Mouse (Mus musculus) liver, postnatal 0 days (tissue): Measurements from ENCODE around the gene Thbs2. TPM values are rescaled to one million over a fixed set of nuclear protein-coding genes. Genes with fewer than 3 reads are reported as not detected.

Source experiments
- ATAC-seq: fragments of 200-750 bp; cut with Nextera tagmentation; 2 replicates; pipeline ENCODE4 v1.8.0; 2017; ENCODE audit warnings: mild to moderate bottlenecking, moderate library complexity
- DNase-seq: peaks from one replicate; pipeline ENCODE4 v3.0.0-alpha.2; 2016
- H3K27ac ChIP-seq: fragments of 300-500 bp; sonication (generic); 2 replicates; pipeline ENCODE4 v1.5.1; 2014; ENCODE audit warnings: antibody characterized with exemption, moderate library complexity, mild to moderate bottlenecking, low read depth
- H3K27me3 ChIP-seq: fragments of 300-500 bp; sonication (generic); 2 replicates; pipeline ENCODE4 v1.6.1; 2014; ENCODE audit warnings: low read length, control low read depth, mixed read lengths; ENCODE audit not compliant: insufficient read depth
- H3K36me3 ChIP-seq: fragments of 300-500 bp; sonication (generic); replicated peaks from 2 replicates; pipeline ENCODE4 v1.6.1; 2014; ENCODE audit warnings: mild to moderate bottlenecking, control low read depth, low read length, moderate library complexity, mixed read lengths; ENCODE audit not compliant: insufficient read depth
- H3K4me1 ChIP-seq: fragments of 300-500 bp; sonication (generic); 2 replicates; pipeline ENCODE4 v1.6.1; 2014; ENCODE audit warnings: antibody characterized with exemption, mild to moderate bottlenecking, control low read depth; ENCODE audit not compliant: insufficient read depth
- H3K4me2 ChIP-seq: fragments of 300-500 bp; sonication (generic); 2 replicates; pipeline ENCODE4 v1.6.1; 2014; ENCODE audit warnings: low read depth, mild to moderate bottlenecking, low read length, moderate library complexity, mixed read lengths
- H3K4me3 ChIP-seq: fragments of 300-500 bp; sonication (generic); 2 replicates; pipeline ENCODE4 v1.5.1; 2014; ENCODE audit warnings: low read depth, low read length
- H3K9ac ChIP-seq: fragments of 300-500 bp; sonication (generic); replicated peaks from 2 replicates; pipeline ENCODE4 v1.6.1; 2014; ENCODE audit warnings: mild to moderate bottlenecking, moderate library complexity
- H3K9me3 ChIP-seq: fragments of 300-500 bp; sonication (generic); 2 replicates; pipeline ENCODE4 v1.6.1; 2016; ENCODE audit warnings: mild to moderate bottlenecking, control low read depth, low read length, mixed read lengths
- CTCF ChIP-seq: sonication (generic); IDR thresholded peaks from 2 replicates; pipeline ENCODE4 v1.5.1; 2016; ENCODE audit warnings: antibody characterized with exemption, low read depth
- EP300 ChIP-seq: IDR thresholded peaks from 2 replicates; pipeline ENCODE4 v1.6.1; 2016; ENCODE audit warnings: antibody characterized with exemption, low read depth, mild to moderate bottlenecking
- WGBS: fragments of 180-500 bp; shearing (Covaris S2); extraction: QIAGEN DNeasy Blood & Tissue Kit; methylation state at CpG from one replicate; pipeline ENCODE4 v1.1.7; 2014; ENCODE audit not compliant: insufficient replicate concordance; 5-methylcytosine and 5-hydroxymethylcytosine counted together
- polyA plus RNA-seq: library from polyadenylated mRNA; unstranded; fragments of >200 nt; fragmentation: Nextera tagmentation; extraction: Ambion mirVana; gene quantifications from 2 replicates; pipeline ENCODE4 v1.2.1, GENCODE M21; 2015

Thbs2 gene
- polyA plus RNA-seq, 1 experiment from 2014 or later, result 2.4 TPM

DNA sequence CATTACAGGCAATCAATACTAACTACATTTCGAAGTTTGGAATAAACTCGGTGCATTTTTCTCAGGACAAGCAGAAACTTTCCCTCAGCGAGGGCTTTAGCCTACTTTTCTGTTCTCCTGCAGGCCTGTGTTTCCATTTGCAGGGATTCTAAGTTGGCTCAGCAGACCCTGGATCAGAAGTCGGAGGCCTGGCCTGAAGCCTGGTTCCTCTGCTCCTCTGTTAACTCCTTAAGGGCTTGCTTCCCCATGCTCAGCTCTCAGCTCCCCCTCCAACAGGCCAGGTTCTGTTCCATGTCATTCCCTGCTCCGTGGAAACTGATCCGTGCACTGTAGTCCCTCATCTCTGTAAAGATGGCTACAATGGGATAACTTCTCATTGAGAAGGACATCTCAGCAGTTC is 2.1 kb downstream of the Thbs2 start:
- Histone ChIP-seq H3K27ac (no peak overlapping the region), H3K4me2 (no peak overlapping the region), H3K36me3 (no peaks in the 10 kb centered on the region), H3K9me3 (no peaks in the 10 kb centered on the region), H3K27me3 (no peaks in the 10 kb centered on the region), H3K4me1 (no peaks in the 10 kb centered on the region), H3K9ac (no peak overlapping the region), H3K4me3 (no peak overlapping the region)
- 53% methylated on average over 6 of the region's 6 CpGs for WGBS
- TF ChIP-seq CTCF (no peak), EP300 (no peak)
- DNase-seq (no peak), ATAC-seq (no peak)

DNA sequence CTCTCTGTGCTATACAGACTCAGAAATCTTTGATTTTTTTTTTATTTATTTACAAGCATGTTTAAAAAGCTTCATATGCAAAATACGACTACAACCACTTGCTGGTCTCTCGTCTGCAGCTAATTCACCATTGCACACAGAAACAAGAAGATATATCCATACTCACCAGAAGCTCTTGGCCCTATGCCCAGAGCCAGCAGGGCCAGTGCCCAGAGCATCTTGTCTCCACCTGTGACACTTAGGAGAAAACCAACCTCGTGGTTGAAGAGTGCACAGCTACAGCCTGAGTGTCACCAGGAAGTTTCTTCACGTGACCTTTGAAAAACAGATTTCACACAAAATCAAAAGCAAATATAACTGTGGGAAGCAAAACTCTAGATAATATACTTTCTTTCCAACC is 2.8 kb downstream of the Thbs2 start:
- H3K27ac ChIP-seq, result no peak overlapping the region
- no peaks in the 10 kb centered on the region for H3K36me3 ChIP-seq
- no peak overlapping the region for H3K9ac ChIP-seq
- TF ChIP-seq CTCF (no peak), EP300 (no peak)
- DNase-seq (no peak), ATAC-seq (no peak)
- no peak overlapping the region for H3K4me2 ChIP-seq
- H3K9me3 ChIP-seq, result no peaks in the 10 kb centered on the region
- WGBS, result 55% methylated on average over 4 of the region's 4 CpGs
- H3K27me3 ChIP-seq, result no peaks in the 10 kb centered on the region
- no peaks in the 10 kb centered on the region for H3K4me1 ChIP-seq
- no peak overlapping the region for H3K4me3 ChIP-seq

DNA sequence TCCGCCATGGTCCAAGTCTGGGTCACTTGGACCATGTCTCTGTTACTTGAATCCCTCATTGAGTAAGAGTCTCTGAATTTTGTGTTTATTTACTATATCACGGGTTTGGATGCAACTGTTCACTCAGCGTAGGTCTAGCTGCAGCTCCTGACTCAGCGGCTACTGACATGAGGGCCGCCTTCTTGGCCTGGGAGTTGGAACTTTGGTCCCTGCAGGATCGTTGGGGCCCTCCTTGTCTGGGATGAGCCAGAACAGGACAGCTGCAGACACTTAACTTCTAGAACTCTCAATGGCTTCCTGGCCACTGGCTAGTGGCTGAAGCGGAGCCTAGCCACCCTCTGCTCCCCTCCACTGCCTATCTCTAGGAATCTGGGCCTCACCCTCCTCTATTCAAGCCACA is 11.2 kb downstream of the Thbs2 start:
- WGBS, result 68% methylated on average over 7 of the region's 7 CpGs
- TF ChIP-seq CTCF, result no peak
- no peak for TF ChIP-seq EP300

DNA sequence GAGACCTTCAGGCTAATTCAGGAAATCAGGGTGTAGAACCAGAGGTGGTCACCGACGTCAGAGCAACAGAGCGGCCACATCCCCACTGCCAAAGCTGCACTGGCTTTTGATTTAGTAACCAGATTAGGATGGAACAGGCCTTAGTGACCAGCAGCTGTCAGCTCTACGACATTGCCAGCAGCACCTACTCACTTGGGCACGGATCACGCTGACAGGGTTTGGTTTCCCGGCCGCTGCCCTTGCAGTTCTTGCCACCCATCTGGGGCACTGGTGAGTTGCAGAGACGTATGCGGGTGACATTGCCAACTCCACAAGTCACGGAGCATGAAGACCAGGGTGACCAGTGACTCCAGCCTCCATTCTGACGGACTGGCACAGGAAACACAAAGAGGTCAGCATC is 13.0 kb downstream of the Thbs2 start:
- DNase-seq (no peak), ATAC-seq (no peak)
- no peak overlapping the region for H3K9ac ChIP-seq
- no peak overlapping the region for H3K4me3 ChIP-seq
- no peak overlapping the region for H3K27ac ChIP-seq
- H3K4me2 ChIP-seq, result no peak overlapping the region
- TF ChIP-seq CTCF (no peak), EP300 (no peak)
- no peaks in the 10 kb centered on the region for H3K4me1 ChIP-seq
- H3K36me3 ChIP-seq, result no peaks in the 10 kb centered on the region
- 83% methylated on average over 12 of the region's 12 CpGs for WGBS
- H3K9me3 ChIP-seq, result no peaks in the 10 kb centered on the region
- H3K27me3 ChIP-seq, result no peaks in the 10 kb centered on the region

More for the DNA sequence above, 11.2 kb downstream of the Thbs2 start:
- no peak overlapping the region for H3K4me3 ChIP-seq
- H3K4me1 ChIP-seq, result no peaks in the 10 kb centered on the region
- H3K9ac ChIP-seq, result no peak overlapping the region
- no peak overlapping the region for H3K27ac ChIP-seq
- H3K9me3 ChIP-seq, result no peaks in the 10 kb centered on the region
- H3K36me3 ChIP-seq, result no peaks in the 10 kb centered on the region
- ATAC-seq, result no peak
- no peak for DNase-seq
- no peaks in the 10 kb centered on the region for H3K27me3 ChIP-seq
- H3K4me2 ChIP-seq, result no peak overlapping the region

DNA sequence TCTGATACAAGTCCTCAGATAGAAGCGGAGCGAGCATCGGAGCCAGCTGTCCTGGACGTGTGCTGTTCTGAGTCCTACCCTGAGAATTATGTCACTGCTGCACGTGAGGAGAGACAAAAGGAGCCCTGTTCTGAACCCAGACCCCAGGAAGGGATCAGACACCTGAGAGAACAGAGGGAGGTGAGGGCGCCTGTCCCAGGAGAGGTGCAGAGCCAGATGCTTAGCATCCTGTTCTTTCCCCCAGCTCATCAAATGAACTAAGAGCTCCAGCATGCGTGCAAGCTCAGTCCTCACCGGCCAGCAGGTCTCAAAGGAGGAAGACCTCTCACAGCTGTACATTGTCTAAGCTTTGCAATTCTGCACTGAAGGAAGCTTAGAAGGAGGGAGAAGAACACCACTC is 16.8 kb downstream of the Thbs2 start:
- Histone ChIP-seq H3K27me3 (no peaks in the 10 kb centered on the region), H3K9me3 (no peaks in the 10 kb centered on the region), H3K4me1 (no peaks in the 10 kb centered on the region), H3K27ac (no peak overlapping the region), H3K9ac (no peak overlapping the region), H3K36me3 (no peaks in the 10 kb centered on the region), H3K4me2 (no peak overlapping the region), H3K4me3 (no peak overlapping the region)
- TF ChIP-seq EP300 (no peak), CTCF (no peak)
- 70% methylated on average over 8 of the region's 8 CpGs for WGBS
- DNase-seq (no peak), ATAC-seq (no peak)

DNA sequence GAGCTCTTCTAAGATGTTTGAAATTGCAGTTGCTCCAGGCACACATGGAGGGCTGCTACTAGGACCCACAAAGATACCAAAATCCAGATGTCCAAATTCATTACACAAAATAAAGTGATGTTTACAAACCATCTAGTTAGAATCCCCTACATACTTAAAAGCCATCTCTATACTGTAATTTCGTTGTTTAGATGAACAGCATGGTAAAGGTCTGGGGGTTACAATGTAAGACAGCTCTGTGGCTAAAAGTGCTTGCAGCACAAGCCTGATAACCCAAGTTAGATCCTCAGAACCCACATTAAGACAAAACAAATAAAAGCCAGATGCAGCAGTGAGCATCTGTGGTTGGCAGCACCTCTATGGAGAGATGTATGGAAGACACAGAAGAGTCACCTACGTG is 18.5 kb downstream of the Thbs2 start:
- no peak for DNase-seq
- Histone ChIP-seq H3K36me3 (no peaks in the 10 kb centered on the region), H3K4me1 (no peaks in the 10 kb centered on the region), H3K27ac (no peak overlapping the region), H3K4me2 (no peak overlapping the region), H3K9me3 (no peaks in the 10 kb centered on the region), H3K4me3 (no peak overlapping the region), H3K27me3 (no peaks in the 10 kb centered on the region), H3K9ac (no peak overlapping the region)
- no peak for TF ChIP-seq EP300
- no peak for TF ChIP-seq CTCF
- WGBS, result 61% methylated on average over 2 of the region's 2 CpGs
- ATAC-seq, result no peak

DNA sequence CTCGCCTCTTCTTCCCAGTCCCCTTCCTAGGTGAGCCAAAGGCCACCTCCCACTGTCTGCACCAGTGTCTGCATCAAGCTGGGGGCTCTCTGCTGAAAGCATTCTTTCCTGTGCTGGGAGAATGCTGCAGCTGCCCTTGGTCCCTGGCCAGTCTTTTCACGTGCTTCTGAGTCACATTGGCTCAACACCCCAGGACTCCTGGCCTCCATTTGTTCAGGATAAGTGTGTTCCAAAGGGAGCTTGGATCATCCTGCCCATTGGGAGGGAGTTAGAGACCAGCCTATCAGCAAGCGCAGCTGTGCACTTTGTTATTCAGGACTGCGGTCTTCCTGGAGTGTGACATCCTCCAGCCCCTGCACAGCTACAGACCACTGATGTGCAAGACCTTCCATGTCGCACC is 21.6 kb downstream of the Thbs2 start:
- DNase-seq (no peak), ATAC-seq (no peak)
- H3K4me1 ChIP-seq, result no peaks in the 10 kb centered on the region

More for the DNA sequence above, 21.6 kb downstream of the Thbs2 start:
- TF ChIP-seq CTCF (no peak), EP300 (no peak)
- H3K9ac ChIP-seq, result no peak overlapping the region
- H3K4me2 ChIP-seq, result no peak overlapping the region
- no peak overlapping the region for H3K27ac ChIP-seq
- 56% methylated on average over 5 of the region's 5 CpGs for WGBS
- H3K4me3 ChIP-seq, result no peak overlapping the region
- H3K9me3 ChIP-seq, result no peaks in the 10 kb centered on the region
- H3K36me3 ChIP-seq, result no peaks in the 10 kb centered on the region
- no peaks in the 10 kb centered on the region for H3K27me3 ChIP-seq
